Mouse (Mus musculus): ENCODE measurements around the gene Dapk2.

The Dapk2 gene

DNA sequence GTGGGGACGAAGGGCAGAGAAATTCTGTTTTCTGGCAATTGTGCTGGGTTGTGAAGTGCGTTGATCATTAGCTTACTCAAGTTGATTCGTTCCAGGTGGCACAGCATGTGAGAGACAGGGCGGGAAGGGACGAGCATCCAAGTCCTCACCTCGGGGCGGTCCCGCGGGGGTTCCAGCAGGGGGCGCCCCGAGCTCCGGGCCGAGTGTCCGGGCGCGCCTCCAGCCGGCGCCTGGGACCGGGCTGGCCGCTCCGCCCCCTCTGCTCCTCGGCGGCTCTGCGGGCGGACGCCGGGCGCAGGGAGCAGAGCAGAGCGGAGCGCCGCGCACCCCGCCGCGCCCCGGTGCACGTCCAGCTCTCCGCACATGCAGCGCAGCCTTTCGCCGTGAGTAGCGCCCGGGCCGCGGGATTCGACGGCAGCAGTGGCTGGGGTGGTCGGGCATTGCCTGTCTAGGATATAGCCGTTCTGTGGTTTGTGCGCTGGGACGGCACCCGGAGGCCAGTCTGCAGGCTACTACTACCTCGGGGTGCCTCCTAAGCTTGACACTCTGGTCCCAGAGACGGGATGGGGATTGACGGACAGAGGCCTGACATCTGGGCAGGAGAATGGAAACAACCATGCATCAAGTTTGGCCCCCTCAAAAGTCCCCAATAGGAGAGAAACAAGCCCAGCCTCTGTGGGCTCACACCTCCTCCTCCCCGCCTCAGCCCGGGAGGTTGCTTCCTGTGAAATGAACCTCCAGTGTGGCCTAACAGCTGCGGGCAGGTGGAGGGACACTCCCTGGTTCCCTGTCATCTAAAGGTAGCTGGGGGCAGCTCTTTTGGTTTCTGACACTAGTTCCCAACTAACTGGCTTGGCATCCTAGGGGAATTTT lies at the start of gene Dapk2:
TSS of gene Dapk2 (plus strand) at position 266 of the 873 bp plus-strand sequence.
- DNase-seq (ENCODE audit: low spot score) = peak; percentile 86

DNA sequence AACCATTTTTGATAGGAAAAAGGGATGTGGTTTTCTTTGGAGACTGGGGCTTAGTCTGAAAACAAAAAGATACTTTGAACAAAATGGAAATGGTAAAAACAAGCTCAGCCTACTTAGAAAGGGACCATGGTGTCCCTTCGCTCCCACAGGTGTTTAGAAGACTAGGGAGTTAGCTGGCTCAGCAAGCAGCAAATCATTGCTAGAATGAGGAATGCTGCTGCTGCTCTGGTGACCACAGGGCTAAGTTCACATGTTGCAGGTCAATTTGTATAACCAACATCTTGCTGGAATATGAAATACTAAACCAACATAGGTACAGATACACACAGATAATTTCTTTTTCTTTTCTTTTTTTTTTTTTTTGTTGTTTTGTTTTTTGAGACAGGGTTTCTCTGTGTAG lies 48.4 kb upstream of the Dapk2 start:
- no peak for DNase-seq (ENCODE audit: low spot score)

DNA sequence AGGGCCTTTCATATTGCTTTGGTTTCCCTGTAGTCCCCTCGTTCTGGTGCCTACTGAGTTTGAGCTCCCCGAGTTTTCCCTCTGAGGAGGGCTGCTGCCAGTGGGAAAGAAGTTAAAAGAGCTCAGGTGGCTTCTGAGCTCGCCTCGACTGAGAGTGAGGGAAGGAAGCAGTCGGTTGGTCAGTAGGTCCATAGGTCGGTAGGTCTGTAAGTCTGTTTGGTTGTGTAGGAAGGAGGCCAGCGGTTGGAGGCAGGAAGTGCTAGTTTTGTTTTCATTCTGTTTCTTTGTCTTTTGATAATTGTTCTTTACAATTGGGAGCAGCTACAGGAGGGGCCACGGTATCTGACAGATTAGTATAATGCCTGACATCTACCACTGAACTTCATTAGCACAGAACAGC lies 47.9 kb upstream of the Dapk2 start:
- no peak for DNase-seq (ENCODE audit: low spot score)

DNA sequence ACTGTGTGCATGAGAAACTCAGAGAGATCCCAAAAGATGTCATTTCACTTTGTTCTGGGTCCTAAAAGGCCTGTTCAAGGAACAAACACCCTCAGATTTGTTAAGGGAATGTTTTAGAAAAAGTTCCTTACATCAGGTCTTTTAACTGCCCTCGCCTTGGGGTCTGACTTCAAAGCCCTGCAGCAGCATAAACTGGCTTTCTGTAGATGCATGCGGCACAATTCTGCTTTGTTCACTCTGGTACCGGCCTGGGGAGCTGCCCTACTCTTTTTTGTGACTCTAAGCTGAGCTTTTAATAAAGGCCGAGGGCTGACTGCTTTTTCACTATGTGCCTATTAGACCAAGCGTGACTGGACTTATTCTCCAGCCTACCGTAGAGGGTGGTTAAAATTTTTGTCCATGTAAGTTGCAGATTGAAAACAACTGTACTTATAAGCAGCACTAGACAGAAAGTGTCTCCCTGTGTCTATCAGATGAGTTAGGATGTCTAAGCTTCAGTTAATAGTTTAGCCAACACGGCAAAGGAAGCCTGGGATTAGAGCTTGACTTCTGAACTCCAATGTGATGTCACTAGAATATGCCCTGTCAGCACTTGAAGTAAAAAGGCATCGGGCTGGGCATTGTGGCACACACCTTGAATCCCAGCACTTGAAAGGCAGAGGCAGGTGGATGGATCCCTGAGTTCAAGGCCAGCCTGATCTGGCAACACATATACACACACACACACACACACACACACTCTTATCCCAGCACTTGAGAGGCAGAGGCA lies 47.2 kb upstream of the Dapk2 start:
- DNase-seq (ENCODE audit: low spot score) = no peak

DNA sequence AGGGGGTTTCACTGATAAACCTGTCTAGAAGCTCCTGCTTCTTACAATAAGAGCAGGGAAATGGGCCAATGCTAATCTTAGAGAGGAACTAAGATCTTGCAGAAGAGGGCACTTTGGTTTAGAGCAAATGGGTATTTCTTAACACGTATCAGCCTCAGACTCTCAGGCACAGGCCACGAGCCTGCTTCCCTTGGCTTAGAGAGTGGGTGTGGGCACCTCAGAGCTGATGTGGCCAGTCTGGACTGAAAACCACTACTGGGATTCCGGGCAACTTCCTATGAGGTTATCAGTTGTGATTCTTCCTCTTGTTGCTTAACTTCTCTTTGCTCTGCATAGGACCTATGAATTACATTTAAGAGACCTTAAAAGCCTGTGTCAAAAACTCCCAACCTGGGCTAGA lies 43.7 kb upstream of the Dapk2 start:
- DNase-seq (ENCODE audit: low spot score) = no peak

DNA sequence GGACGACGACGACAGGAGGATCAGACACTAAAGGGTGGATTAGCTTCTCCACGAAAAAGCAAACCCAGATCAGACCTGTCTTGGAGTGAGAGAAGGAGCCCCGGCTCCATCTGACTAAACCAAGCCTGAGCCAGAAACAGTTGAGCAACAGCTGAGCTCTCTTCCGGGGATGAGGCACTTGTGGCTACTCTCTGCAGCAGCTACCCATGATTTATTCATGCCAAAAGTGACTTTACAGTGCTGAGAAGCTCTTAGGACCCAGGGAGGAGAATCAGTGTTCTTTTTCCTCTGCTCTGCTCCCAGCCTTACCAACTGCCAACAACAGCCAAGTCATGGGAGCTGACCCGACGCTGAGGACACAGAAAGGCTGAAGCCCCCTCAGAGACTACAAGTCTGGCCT lies 41.1 kb upstream of the Dapk2 start:
- DNase-seq (ENCODE audit: low spot score) = no peak

DNA sequence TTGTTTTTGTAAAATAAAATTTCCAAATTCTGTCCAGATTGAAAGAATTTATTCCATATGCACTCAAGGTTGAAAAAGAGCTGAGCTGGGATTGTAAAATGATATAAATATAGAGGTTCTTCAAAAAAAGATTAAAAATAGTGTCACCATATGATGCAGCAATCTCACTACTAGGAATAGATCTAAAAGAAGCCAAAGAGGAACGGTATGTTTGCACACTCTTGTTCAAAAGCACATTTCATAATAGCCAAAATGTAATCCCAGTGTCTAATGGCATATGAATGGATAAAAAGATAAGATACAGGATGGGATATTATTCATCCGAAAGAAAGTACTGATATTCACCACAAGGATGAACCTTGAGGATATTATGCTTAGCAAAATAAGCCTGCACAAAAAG lies 38.5 kb upstream of the Dapk2 start:
- DNase-seq (ENCODE audit: low spot score) = no peak

DNA sequence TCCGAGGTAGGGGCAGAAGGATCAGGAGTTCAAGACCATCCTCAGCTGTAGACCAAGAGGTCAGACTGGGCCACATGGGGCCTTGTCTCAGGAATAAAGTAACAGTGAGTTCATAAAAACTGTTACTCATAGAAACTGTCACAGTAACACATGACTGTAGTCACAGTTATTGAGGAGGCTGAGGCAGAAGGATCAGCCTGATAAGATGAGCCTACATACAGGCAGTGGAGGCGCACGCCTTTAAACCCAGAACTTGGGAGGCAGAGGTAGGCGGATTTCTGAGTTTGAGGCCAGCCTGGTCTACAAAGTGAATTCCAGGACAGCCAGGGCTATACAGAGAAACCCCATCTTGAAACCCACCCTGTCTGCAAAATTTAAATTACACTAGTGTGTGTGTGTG lies 37.9 kb upstream of the Dapk2 start:
- DNase-seq (ENCODE audit: low spot score) = no peak

DNA sequence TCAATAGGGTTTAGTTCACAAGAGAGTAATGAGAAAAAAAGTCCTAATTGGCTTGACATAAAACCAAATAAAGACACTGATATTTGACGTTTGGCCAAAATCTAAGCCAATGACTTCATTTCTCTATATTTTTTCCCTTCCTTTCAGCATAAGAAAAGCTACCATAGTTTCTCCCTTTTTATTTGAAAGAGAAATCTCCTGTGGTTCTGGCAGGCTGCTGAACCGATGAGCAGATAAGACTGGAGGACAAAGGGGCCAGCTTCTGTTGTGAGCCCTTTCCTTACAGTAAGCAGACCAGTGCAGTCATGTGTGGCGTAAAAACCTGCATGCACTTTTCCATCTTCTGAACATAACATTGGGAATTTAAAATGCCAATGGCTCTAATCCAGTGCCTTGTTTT lies 37.1 kb upstream of the Dapk2 start:
- no peak for DNase-seq (ENCODE audit: low spot score)

DNA sequence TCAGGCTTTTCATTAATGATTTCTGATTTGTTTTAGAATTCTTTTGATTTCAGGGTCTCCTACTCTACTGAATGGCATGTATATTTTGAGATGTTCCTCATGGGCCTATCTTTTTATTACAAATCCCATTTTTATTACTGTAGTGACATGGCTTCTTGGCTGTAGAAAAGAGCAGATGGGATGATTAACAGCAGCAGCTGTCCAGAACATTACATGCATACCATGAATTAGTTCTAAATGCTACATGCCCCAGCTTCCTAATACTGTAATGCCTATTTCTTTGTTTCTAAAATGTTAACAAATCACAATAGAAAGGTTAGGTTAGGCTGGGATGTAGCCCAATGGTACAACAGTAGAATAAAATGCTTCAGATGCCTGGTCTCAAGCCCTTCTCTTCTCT lies 36.6 kb upstream of the Dapk2 start:
- no peak for DNase-seq (ENCODE audit: low spot score)

DNA sequence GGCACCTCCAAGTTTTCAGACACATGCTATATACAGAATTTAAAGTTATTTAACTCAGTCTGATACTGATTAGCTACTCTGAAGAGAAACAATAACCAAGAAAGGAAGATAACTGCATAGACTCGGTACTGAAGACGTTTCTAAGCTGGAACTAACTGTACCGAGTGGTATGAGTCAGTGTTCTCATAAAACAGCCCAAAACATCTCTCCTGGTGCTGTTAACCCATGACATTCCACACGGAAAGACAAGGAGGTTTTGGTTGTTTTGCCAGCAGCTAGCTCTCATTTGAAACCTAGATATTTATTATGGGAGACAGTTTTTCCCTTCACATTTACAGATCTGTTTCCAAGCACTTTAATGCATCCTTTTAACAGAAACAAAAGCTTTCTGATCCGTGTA lies 34.4 kb upstream of the Dapk2 start:
- no peak for DNase-seq (ENCODE audit: low spot score)

DNA sequence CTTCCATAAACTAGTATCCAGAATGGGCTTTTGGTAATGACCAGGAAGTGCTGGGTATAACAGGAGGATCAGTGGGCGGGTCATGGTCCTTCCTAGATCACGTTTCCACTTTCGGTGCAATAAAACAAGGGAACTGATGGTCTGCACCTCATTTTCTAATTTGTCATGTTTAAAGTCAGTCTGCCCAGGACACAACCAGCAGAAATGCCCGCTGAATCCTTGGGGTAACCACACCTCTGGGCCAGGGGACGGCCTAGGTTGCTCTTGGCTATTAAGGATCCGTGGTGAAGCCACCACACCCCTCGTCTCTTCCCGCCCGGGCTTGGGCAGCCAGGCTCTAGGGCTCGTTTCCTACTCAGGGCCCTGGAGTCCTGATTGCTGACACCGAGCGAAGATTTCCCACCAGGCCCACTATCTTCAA lies 33.9 kb upstream of the Dapk2 start:
- DNase-seq (ENCODE audit: low spot score) = no peak

DNA sequence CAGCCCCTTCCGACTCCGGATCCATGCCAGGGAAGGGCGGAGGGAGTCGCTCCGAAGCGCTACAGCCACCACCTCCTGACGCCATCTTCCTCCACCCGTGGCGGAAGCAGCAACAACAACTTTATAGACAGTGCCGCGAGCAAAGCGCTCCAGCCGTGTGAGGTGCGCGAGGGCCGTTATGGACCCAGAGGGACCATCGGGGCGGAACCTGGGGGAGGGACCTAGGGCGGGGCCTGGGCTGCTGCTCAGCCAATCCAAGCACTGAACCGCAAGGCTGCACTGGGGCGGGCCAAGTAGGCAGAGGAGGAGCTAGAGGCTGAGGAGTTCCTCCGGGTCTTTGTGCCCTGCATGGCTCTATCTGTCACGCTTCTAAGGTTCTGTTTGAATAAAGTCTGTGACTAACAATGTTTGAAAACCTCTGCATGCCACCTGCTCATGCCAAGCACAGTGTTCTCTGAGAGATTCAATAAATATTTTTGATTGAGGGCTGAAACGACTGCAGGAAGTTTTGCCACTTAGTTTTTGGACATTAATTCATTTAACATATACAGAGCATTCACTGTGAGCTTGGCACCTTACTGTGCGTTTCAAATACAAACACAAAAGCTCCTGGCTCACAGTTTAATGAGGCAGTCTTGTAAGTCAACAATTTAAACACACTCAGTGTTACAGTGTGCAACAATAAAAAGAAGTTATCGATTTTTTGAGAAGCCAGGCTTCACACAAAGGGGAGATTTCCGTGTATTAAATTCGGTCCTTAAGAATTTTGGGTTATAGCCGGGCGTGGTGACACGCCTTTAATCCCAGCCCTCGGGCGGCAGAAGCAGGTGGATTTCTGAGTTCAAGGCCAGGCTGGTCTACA lies 33.1 kb upstream of the Dapk2 start:
- peak; percentile 97 for DNase-seq (ENCODE audit: low spot score)

DNA sequence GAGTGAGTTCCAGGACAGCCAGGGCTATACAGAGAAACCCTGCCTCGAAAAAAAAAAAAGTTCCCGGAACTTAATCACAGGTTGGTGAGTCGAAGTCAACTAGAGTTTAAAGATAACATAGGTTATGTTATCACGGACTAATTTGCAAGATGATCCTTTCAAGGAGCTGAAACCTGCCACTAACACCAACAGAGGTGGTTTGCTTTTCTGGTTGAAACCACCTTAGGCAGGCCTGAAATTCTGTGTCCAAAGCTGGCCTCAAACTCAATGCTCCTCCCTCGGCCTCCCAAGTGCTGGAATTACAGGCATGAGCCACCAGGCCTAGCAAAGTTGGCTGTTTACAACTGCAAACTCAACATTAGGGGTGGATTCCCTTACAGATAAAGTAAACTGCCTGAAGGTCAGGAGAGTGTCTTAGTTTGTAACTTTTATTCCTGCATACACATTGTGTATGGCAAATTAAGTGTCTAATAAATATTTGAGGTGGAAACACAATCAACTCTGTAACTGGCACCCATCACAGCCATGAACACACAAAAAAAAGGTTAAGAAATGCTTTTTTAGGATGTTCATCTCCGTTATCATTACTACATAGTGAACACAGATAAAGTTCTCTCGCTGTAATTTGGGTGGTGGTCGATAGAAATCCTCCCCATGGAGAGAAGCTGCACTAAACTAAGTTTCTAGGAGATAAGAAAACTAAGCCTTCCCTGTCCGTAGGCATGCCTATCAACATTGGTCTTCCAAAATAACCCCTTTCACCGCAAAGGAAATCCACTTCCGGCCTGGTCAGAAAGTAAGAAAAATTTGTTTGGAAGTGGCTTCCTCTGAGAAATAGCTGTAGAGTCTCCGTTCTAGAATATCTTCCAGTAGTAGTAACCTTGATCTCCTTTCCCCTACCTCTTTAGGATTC lies 32.2 kb upstream of the Dapk2 start:
- peak; percentile 19 for DNase-seq (ENCODE audit: low spot score)

DNA sequence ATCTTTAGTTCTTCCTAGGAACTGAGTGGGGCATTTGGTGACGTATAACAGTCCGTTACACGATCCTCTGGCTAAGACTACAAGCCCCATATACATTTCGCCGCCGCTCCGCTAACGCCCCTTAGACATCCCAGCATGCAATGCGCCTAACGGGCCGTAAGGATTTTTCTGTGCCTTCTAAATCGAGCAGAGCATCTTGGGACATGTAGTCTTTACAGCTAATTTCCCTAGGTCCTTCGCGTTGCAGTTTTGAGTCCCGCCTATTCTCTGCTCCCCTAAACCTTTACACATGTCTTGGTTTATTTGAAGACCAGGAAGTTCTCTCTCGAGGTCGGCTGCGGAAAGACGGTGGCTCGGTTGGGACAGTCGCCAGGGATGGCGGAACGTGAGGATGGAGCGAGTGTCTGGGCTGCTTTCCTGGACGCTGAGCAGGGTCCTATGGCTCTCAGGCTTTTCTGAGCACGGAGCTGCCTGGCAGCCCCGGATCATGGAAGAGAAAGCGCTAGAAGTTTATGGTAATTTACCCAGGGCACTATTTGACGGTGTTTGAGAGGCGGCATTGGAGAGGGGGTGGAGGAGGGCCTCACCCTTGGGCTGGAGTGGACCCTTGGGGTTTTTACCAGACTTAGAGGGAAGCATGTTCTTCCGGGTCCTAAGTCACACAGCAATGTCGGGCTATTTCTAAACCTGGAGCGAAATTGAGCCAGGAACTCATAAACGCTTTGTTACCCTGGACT lies 31.4 kb upstream of the Dapk2 start, which contains the start of the genes Snx1 and Ciao2a:
TSS of gene Snx1 (minus strand) at position 132 of the 737 bp plus-strand sequence.
TSS of gene Ciao2a (plus strand) at position 156 of the 737 bp plus-strand sequence.
- peak; percentile 88 for DNase-seq (ENCODE audit: low spot score)

DNA sequence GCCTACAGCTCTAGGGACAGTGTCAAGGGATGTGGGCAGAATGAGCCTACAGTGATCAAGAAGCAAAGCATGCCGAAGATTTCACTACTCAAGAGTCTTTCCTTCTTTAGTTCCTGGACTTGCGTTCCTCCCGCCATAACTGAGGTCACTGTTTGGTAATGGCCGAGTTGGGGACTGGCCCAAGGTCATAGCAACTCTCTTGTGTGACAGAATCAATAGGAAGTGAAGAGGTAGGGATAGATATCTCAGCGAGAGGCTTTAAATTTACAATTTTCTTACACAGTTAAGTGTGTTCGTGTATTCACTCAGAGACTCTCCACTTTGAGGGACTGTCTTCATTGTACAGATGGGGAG lies 30.9 kb upstream of the Dapk2 start:
- no peak for DNase-seq (ENCODE audit: low spot score)

DNA sequence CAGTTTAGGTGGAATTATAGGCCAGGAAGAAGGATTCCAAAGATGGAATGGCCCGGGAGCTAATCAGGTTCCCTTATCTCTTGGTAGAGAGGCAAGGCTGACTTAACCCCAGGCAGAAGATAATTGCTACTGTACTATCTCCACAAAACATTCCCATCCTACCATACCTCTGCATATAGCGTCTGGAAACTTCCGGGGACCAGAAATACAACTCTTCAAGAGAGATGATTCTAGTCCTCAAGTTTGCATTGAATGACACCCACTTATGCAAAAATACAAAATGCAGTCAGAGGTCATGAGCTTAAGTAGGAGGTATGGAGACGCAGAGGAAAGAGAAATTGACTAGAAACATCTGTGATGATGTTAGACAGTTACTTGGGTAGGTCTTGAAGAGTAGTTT lies 30.1 kb upstream of the Dapk2 start:
- DNase-seq (ENCODE audit: low spot score) = no peak

DNA sequence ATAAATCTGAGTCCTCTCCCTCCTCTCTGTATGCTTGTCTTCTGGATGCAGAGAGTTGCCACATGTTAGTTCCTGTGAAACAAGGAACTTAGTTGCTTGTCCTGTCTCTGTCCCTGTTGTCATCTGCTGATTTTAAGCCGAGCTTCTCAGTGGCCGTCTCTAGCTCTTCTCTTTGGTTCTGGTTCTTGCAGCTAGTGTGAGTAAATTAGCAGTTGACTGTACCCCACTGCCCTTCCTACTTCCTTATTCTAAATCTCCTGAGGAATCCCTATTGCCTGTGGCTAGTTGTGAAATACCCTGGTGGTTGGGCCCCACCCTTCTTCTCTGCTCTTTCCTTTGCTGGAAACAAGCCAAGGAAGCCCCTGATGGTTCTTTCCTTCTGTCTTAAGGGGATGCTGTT lies 26.6 kb upstream of the Dapk2 start:
- DNase-seq (ENCODE audit: low spot score) = no peak

DNA sequence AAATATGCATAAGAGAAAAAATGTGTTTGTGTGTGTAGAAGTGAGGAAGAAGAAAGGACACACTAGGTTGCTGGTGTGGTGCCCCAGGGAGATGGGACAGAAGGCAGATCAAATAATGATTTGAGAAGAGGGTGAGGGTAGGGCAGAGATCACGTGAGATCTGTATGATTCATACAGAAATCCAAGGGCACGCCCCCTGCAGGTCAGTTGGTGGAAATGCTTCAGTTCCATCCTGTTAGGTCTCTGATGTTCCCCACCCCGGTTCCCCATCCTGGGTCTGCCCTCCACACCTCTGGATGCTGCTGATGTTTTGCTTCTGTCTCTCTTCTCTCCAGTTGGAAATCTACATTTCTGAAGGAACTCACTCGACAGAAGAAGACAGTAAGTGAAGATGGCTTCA lies 22.1 kb upstream of the Dapk2 start:
- DNase-seq (ENCODE audit: low spot score) = no peak

DNA sequence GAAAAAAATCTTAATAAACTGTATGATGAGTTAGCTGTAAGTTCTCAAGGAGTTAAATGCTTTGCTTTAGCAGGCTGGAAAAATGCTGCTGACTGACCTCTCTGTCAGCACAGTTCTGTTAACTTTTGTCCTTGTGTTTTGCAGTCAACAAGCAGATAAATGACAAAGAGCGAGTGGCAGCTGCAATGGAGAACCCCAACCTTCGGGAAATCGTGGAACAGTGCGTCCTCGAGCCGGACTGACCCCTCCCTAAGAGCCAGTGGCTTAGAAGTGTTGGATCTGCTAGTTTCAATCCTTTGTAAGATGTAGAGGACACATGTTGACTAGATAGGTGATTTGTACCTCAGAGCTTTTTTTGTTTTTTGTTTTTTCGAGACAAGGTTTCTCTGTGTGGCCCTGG lies 19.8 kb upstream of the Dapk2 start:
- no peak for DNase-seq (ENCODE audit: low spot score)

DNA sequence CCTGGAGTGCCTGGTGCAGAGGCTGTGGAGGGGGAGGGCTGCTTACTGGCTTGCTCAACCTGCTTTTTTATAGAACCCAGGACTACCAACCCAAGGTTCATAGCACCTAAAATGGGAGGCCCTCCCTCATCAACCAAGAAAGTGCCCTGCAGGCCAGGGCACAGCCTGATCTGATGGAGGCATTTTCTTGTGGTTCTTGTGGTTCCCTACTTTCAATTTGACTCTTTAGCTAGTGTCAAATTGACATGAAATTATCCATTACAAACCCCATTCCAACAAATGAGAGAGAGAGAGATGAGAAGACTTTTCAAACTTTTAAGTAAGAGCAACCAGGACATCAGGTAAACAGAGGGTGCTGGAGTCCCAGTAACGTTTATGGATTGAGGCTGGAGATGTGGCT lies 15.8 kb upstream of the Dapk2 start:
- no peak for DNase-seq (ENCODE audit: low spot score)
